Mouse (Mus musculus): ENCODE measurements around the gene Crybg3. TPM values are rescaled to one million over a fixed set of nuclear protein-coding genes. Genes with fewer than 3 reads are reported as not detected.

The Crybg3 gene
- polyA plus RNA-seq (2012; rRNA removed) (0.35 and 0.55 TPM in 2 replicates), polyA plus RNA-seq (2014; fragmentation: Nextera tagmentation; extraction: Ambion mirVana) (0.75 and 0.86 TPM in 2 replicates)

GRCm38 (mm10) chr16:59600311-59601251 is at the start of gene Crybg3:
Crybg3 (minus strand) TSS chr16:59600979.
- TF ChIP-seq EP300 (IDR thresholded peaks at IDR 0.05; ENCODE audit: low read depth) (no peak), CTCF (IDR thresholded peaks at IDR 0.05; ENCODE audit: low read depth) (no peak; the same call in 1 of the 2 replicates)
- H3K4me2 ChIP-seq (ENCODE audit: low read depth): peak within 1 kb of the TSS; percentile 64
- H3K27me3 ChIP-seq (ENCODE audit: control insufficient read depth, insufficient read depth, low read length): peaks cover 23% of the 10 kb centered on the region
- WGBS (ENCODE audit: insufficient replicate concordance): under 1% methylated on average over 54 of the region's 90 CpGs
- H3K9me3 ChIP-seq (ENCODE audit: control insufficient read depth, low read length): no peaks in the 10 kb centered on the region
- H3K4me3 ChIP-seq (ENCODE audit: insufficient read depth in 1 of 2, low read depth in 2 of 2, low read length in 2 of 2): peak within 1 kb of the TSS; percentile 38 to 60
- H3K36me3 ChIP-seq (replicated peaks; ENCODE audit: control insufficient read depth, insufficient read depth, low read depth): no peaks in the 10 kb centered on the region
- DNase-seq (ENCODE audit: low read depth in 3 of 3, low spot score in 3 of 3) (no peak), ATAC-seq (ENCODE audit: insufficient read depth) (peak; percentile 76)
- no peak within 1 kb of the TSS for H3K27ac ChIP-seq
- peak within 1 kb of the TSS; percentile 2; the same call in 1 of the 2 replicates for H3K9ac ChIP-seq (replicated peaks)
- no peaks in the 10 kb centered on the region for H3K4me1 ChIP-seq (replicated peaks; ENCODE audit: control insufficient read depth in 2 of 2, insufficient read depth in 2 of 2, low read length in 1 of 2)

GRCm38 (mm10) chr16:59643766-59644165 is 43.0 kb upstream of the Crybg3 start:
- Histone ChIP-seq H3K36me3 (replicated peaks; ENCODE audit: control insufficient read depth, insufficient read depth, low read depth) (no peaks in the 10 kb centered on the region), H3K4me2 (ENCODE audit: low read depth) (no peak overlapping the region), H3K4me3 (ENCODE audit: insufficient read depth in 1 of 2, low read depth in 2 of 2, low read length in 2 of 2) (no peak overlapping the region), H3K27me3 (ENCODE audit: control insufficient read depth, insufficient read depth, low read length) (no peaks in the 10 kb centered on the region), H3K27ac (no peak overlapping the region), H3K4me1 (replicated peaks; ENCODE audit: control insufficient read depth in 2 of 2, insufficient read depth in 2 of 2, low read length in 1 of 2) (peaks cover 0 to under 1% of the 10 kb centered on the region in 2 experiments; a peak in 2 of 4 replicates), H3K9ac (replicated peaks) (no peak overlapping the region), H3K9me3 (ENCODE audit: control insufficient read depth, low read length) (no peaks in the 10 kb centered on the region)
- ATAC-seq (ENCODE audit: insufficient read depth) (no peak), DNase-seq (ENCODE audit: low read depth in 3 of 3, low spot score in 3 of 3) (no peak)
- TF ChIP-seq EP300 (IDR thresholded peaks at IDR 0.05; ENCODE audit: low read depth) (no peak), CTCF (IDR thresholded peaks at IDR 0.05; ENCODE audit: low read depth) (no peak)
- 34% methylated on average over 2 of the region's 2 CpGs for WGBS (ENCODE audit: insufficient replicate concordance)

DNA sequence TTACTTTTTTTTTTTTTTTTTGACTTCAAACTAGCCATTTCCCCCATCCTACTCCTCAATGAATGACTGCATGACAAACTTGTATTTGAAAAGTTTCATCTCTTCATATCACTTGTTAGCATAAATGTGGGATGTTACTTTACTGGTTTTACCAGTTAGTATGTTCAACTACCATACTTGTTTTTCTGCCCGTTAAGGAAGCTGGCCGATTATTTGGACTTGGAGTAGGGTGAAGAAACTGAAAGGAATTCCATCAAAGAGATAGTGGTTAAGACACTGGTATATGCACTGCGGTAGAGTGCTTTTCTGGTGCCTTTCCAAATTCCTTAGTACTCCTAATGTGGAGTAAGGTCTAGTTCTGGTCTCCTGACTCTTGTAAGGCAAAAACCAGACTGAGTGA is 39.2 kb upstream of the Crybg3 start:
- Histone ChIP-seq H3K27me3 (ENCODE audit: control insufficient read depth, insufficient read depth, low read length) (no peaks in the 10 kb centered on the region), H3K4me1 (replicated peaks; ENCODE audit: control insufficient read depth in 2 of 2, insufficient read depth in 2 of 2, low read length in 1 of 2) (peaks cover 0 to 3% of the 10 kb centered on the region in 2 experiments; a peak in 2 of 4 replicates), H3K27ac (no peak overlapping the region), H3K4me2 (ENCODE audit: low read depth) (peak overlapping the region; percentile 84), H3K9ac (replicated peaks) (no peak overlapping the region), H3K9me3 (ENCODE audit: control insufficient read depth, low read length) (no peaks in the 10 kb centered on the region), H3K36me3 (replicated peaks; ENCODE audit: control insufficient read depth, insufficient read depth, low read depth) (no peaks in the 10 kb centered on the region), H3K4me3 (ENCODE audit: insufficient read depth in 1 of 2, low read depth in 2 of 2, low read length in 2 of 2) (no peak overlapping the region)
- DNase-seq (ENCODE audit: low read depth in 3 of 3, low spot score in 3 of 3): no peak
- TF ChIP-seq CTCF (IDR thresholded peaks at IDR 0.05; ENCODE audit: low read depth) (no peak), EP300 (IDR thresholded peaks at IDR 0.05; ENCODE audit: low read depth) (no peak)
- 79% methylated on average over 3 of the region's 3 CpGs for WGBS (ENCODE audit: insufficient replicate concordance)
- no peak for ATAC-seq (ENCODE audit: insufficient read depth)

DNA sequence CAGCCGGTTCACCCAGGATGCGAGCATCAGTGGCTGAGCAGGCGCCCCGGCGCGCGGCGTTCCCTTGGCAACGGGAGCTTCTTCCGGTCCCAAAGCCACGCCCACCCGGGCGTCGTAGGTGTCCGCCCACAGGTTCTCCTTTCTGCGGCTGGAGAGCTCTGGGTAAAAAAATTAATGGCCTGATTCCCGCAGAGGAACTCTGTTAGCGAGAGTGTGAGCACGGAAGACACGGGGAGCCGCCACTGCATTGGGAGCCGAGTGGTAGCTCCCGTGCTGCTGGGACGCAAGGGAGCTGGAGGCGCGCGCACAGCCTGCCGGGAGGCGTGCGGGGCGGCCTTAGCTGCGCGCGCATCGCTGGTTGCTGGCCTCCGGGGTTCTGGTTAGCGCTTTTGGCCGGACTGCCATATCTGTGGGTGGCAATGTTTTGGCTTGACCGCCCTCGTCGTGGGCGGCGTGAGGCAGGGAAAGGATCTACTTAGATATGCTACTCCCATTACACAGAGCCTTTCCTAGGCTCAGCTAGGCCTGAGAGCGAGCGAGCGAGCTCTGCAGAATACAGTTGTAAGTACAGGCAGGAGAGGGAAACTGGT is 38.4 kb upstream of the Crybg3 start, which contains the start of gene Arl6:
Gene Arl6 (minus strand): TSS at position 290 of the 590 bp plus-strand sequence.
- DNase-seq (ENCODE audit: low read depth in 3 of 3, low spot score in 3 of 3) (peak; percentile 68 to 72 (median 71)), ATAC-seq (ENCODE audit: insufficient read depth) (peak; percentile 98)
- no peaks in the 10 kb centered on the region for H3K36me3 ChIP-seq (replicated peaks; ENCODE audit: control insufficient read depth, insufficient read depth, low read depth)
- peak within 1 kb of the TSS; percentile 58 for H3K9ac ChIP-seq (replicated peaks)
- peak within 1 kb of the TSS; percentile 84 for H3K4me2 ChIP-seq (ENCODE audit: low read depth)
- H3K4me3 ChIP-seq (ENCODE audit: insufficient read depth in 1 of 2, low read depth in 2 of 2, low read length in 2 of 2): peak within 1 kb of the TSS; percentile 75 to 83
- no peaks in the 10 kb centered on the region for H3K9me3 ChIP-seq (ENCODE audit: control insufficient read depth, low read length)
- WGBS (ENCODE audit: insufficient replicate concordance): under 1% methylated on average over 46 of the region's 46 CpGs
- no peaks in the 10 kb centered on the region for H3K27me3 ChIP-seq (ENCODE audit: control insufficient read depth, insufficient read depth, low read length)
- TF ChIP-seq CTCF (IDR thresholded peaks at IDR 0.05; ENCODE audit: low read depth): no peak
- no peak for TF ChIP-seq EP300 (IDR thresholded peaks at IDR 0.05; ENCODE audit: low read depth)
- H3K4me1 ChIP-seq (replicated peaks; ENCODE audit: control insufficient read depth in 2 of 2, insufficient read depth in 2 of 2, low read length in 1 of 2): peaks cover 0 to 3% of the 10 kb centered on the region in 2 experiments; a peak in 2 of 4 replicates
- H3K27ac ChIP-seq: peak within 1 kb of the TSS; percentile 48; the same call in 1 of the 2 replicates

Measured in liver, embryonic 14.5 days (tissue).